In the genomic region with DNA sequence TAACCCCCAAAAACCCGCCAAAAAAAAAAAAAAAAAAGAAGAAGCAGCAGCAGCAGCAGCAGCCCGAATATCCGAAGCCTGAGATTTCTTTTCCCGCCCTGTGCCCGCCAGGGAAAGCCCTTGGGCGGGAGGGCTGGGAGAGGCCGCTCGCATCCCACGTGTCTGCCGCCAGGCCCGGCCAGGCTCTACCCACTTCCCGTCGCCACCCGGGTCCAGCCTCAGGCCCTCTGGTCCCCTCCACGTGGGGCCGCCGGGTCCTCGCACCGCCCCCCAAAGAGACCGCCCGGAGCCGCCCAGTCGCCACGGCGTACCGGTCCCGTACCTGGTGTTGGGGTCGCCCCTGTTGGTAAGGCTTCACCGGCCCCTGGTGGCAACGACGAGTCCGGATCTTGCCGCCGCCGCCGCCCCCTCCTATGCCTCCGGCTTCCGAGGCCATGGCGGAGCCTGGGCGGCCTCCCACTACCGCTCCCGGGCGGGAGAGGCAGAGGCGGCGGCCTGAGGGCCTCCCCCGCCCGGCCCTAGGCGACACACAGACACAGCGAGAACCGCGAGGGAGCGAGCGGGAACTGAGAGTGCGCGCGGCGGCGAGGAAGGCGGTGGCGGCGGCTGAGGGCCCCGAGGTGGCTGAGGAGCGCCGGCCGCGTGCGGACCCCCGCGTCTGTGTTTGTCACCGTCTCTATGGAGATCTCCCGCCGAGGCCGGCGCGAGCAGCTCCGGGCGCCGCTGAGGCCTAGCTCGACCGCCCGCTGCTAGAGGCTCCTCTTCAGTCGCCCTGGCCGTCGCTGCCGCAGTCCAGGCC, we compare ENCODE assay signal across 8 mouse cellular contexts. TPM values are rescaled to one million over a fixed set of nuclear protein-coding genes. Genes with fewer than 3 reads are reported as not detected.
A peak's percentile ranks its signal among the peaks of the same experiment; 100 is the strongest.
DNase-seq lines count a peak whose midpoint lies in the region; ATAC-seq lines count a peak whose summit lies in the region.

No protein-coding gene starts in this region.

- H3K9ac ChIP-seq in embryonic facial prominence, embryonic 11.5 days (replicated peaks; ENCODE audit: low read length): peak overlapping the region; percentile 91
- H3K9ac ChIP-seq in intestine, embryonic 16.5 days (ENCODE audit: low read depth, low read length): peak overlapping the region; percentile 95
- peak overlapping the region; percentile 88 for H3K9ac ChIP-seq in midbrain, embryonic 16.5 days (ENCODE audit: low read depth, low read length)

- H3K4me1 ChIP-seq in embryonic facial prominence, embryonic 11.5 days (ENCODE audit: control insufficient read depth, insufficient read depth, low read length): no peaks in the 10 kb centered on the region
- H3K4me1 ChIP-seq in intestine, embryonic 16.5 days (ENCODE audit: control insufficient read depth, insufficient read depth, low read length): peaks cover 6% of the 10 kb centered on the region
- peaks cover 17% of the 10 kb centered on the region for H3K4me1 ChIP-seq in midbrain, embryonic 16.5 days (ENCODE audit: control insufficient read depth, insufficient read depth, low read length)

- WGBS in embryonic facial prominence, embryonic 11.5 days: 1% methylated on average over 74 of the region's 85 CpGs
- under 1% methylated on average over 78 of the region's 85 CpGs for WGBS in intestine, embryonic 16.5 days
- WGBS in midbrain, embryonic 16.5 days: 0% methylated on average over 61 of the region's 85 CpGs

- H3K4me3 ChIP-seq in embryonic facial prominence, embryonic 11.5 days (ENCODE audit: low read depth, low read length): peak overlapping the region; percentile 100
- peak overlapping the region; percentile 94 for H3K4me3 ChIP-seq in intestine, embryonic 16.5 days (ENCODE audit: low read length)
- peak overlapping the region; percentile 100 for H3K4me3 ChIP-seq in midbrain, embryonic 16.5 days (ENCODE audit: low read depth, low read length)

- no peaks in the 10 kb centered on the region for H3K27me3 ChIP-seq in embryonic facial prominence, embryonic 11.5 days (ENCODE audit: control insufficient read depth, insufficient read depth, low read length)
- no peaks in the 10 kb centered on the region for H3K27me3 ChIP-seq in intestine, embryonic 16.5 days (replicated peaks; ENCODE audit: control insufficient read depth, insufficient read depth, low read length)
- no peaks in the 10 kb centered on the region for H3K27me3 ChIP-seq in midbrain, embryonic 16.5 days (ENCODE audit: control insufficient read depth, insufficient read depth, low read depth, low read length)

- H3K27ac ChIP-seq in embryonic facial prominence, embryonic 11.5 days (replicated peaks; ENCODE audit: low read depth, low read length): peak overlapping the region; percentile 89
- H3K27ac ChIP-seq in intestine, embryonic 16.5 days (ENCODE audit: low read length): peak overlapping the region; percentile 96
- H3K27ac ChIP-seq in midbrain, embryonic 16.5 days (ENCODE audit: low read length): peak overlapping the region; percentile 90

- ATAC-seq in embryonic facial prominence, embryonic 11.5 days (replicated peaks; ENCODE audit: insufficient number of reproducible peaks, low FRiP score, low TSS enrichment, low read depth): peak; percentile 89
- ATAC-seq in granulocyte monocyte progenitor cell, adult 5-6 weeks (replicated peaks; ENCODE audit: poor library complexity, severe bottlenecking): peak; percentile 68
- peak; percentile 86 for ATAC-seq in intestine, embryonic 16.5 days
- peak; percentile 88 for ATAC-seq in midbrain, embryonic 16.5 days

- DNase-seq in cerebellum, adult 9-11 months: peak; percentile 77
- DNase-seq in cerebellum, adult 11-12 months: no peak
- DNase-seq in embryonic facial prominence, embryonic 11.5 days (ENCODE audit: low spot score): peak; percentile 65
- DNase-seq in liver: peak; percentile 81
- DNase-seq in spleen, postnatal 14 days (ENCODE audit: low spot score in 2 of 2): peak; percentile 40 to 61

- no peaks in the 10 kb centered on the region for H3K9me3 ChIP-seq in embryonic facial prominence, embryonic 11.5 days (replicated peaks; ENCODE audit: control insufficient read depth, low read length)
- H3K9me3 ChIP-seq in intestine, embryonic 16.5 days (ENCODE audit: control insufficient read depth, low read length): no peaks in the 10 kb centered on the region
- H3K9me3 ChIP-seq in midbrain, embryonic 16.5 days (replicated peaks; ENCODE audit: control insufficient read depth, low read length, poor library complexity, severe bottlenecking): no peaks in the 10 kb centered on the region

- no peaks in the 10 kb centered on the region for H3K36me3 ChIP-seq in embryonic facial prominence, embryonic 11.5 days (replicated peaks; ENCODE audit: control insufficient read depth, insufficient read depth, low read depth, low read length)
- no peaks in the 10 kb centered on the region for H3K36me3 ChIP-seq in intestine, embryonic 16.5 days (ENCODE audit: control insufficient read depth, insufficient read depth, low read length)
- no peaks in the 10 kb centered on the region for H3K36me3 ChIP-seq in midbrain, embryonic 16.5 days (ENCODE audit: control insufficient read depth, insufficient read depth, low read length)

- peak overlapping the region; percentile 70 for H3K4me2 ChIP-seq in embryonic facial prominence, embryonic 11.5 days (ENCODE audit: low read depth, low read length)
- peak overlapping the region; percentile 80 for H3K4me2 ChIP-seq in intestine, embryonic 16.5 days (ENCODE audit: low read depth, low read length)
- H3K4me2 ChIP-seq in midbrain, embryonic 16.5 days (ENCODE audit: low read length): peak overlapping the region; percentile 64

RNA-seq across cellular contexts. Expression of a gene that starts 0.5 kb away (rescaled TPM):
- 40.2 and 52.3 TPM in 2 replicates for polyA plus RNA-seq in embryonic facial prominence, embryonic 11.5 days (2014; fragmentation: Nextera tagmentation; extraction: Ambion mirVana)
- total RNA-seq in granulocyte monocyte progenitor cell, adult 5-6 weeks (2014; fragmentation: Nextera tagmentation): 81.0 and 103 TPM in 2 replicates
- total RNA-seq in granulocyte monocyte progenitor cell, adult 5-6 weeks (2017): 94.7 and 102 TPM in 2 replicates
- polyA plus RNA-seq in intestine, embryonic 16.5 days (2015; fragmentation: Nextera tagmentation; extraction: Ambion mirVana): 12.1 and 14.5 TPM in 2 replicates
- polyA plus RNA-seq in midbrain, embryonic 16.5 days (2015; fragmentation: Nextera tagmentation; extraction: Ambion mirVana): 19.1 and 19.8 TPM in 2 replicates

RNA-seq across cellular contexts. Expression of a gene that starts 57.9 kb away (rescaled TPM):
- 9.6 and 10.1 TPM in 2 replicates for polyA plus RNA-seq in embryonic facial prominence, embryonic 11.5 days (2014; fragmentation: Nextera tagmentation; extraction: Ambion mirVana)
- total RNA-seq in granulocyte monocyte progenitor cell, adult 5-6 weeks (2014; fragmentation: Nextera tagmentation): 10.5 and 29.9 TPM in 2 replicates
- total RNA-seq in granulocyte monocyte progenitor cell, adult 5-6 weeks (2017): 6.1 and 11.1 TPM in 2 replicates
- 4.6 and 5.9 TPM in 2 replicates for polyA plus RNA-seq in intestine, embryonic 16.5 days (2015; fragmentation: Nextera tagmentation; extraction: Ambion mirVana)
- 19.6 and 22.3 TPM in 2 replicates for polyA plus RNA-seq in midbrain, embryonic 16.5 days (2015; fragmentation: Nextera tagmentation; extraction: Ambion mirVana)
